Mouse (Mus musculus) heart, embryonic 12.5 days (tissue): ENCODE results near the gene Gna15. TPM values are rescaled to one million over a fixed set of nuclear protein-coding genes. Genes with fewer than 3 reads are reported as not detected.
A peak's percentile ranks its signal among the peaks of the same experiment; 100 is the strongest.

Experiments
- ATAC-seq: fragments of 200-750 bp; cut with Nextera tagmentation; 2 replicates; pipeline ENCODE4 v1.8.0; 2017; ENCODE audit warnings: moderate TSS enrichment, moderate library complexity; ENCODE audit not compliant: insufficient number of reproducible peaks, low FRiP score
- H3K27ac ChIP-seq: fragments of 300-500 bp; sonication (generic); 2 replicates; pipeline ENCODE4 v1.5.1; 2016; ENCODE audit warnings: mild to moderate bottlenecking, moderate library complexity; ENCODE audit not compliant: poor library complexity, severe bottlenecking
- H3K27me3 ChIP-seq: fragments of 300-500 bp; sonication (generic); replicated peaks from 2 replicates; pipeline ENCODE4 v1.6.1; 2016; ENCODE audit warnings: mild to moderate bottlenecking, moderate library complexity
- H3K36me3 ChIP-seq: fragments of 300-500 bp; sonication (generic); 2 replicates; pipeline ENCODE4 v1.6.1; 2016; ENCODE audit warnings: mild to moderate bottlenecking, moderate library complexity
- H3K4me1 ChIP-seq: fragments of 300-500 bp; sonication (generic); replicated peaks from 2 replicates; pipeline ENCODE4 v1.6.1; 2016; ENCODE audit warnings: mild to moderate bottlenecking
- H3K4me2 ChIP-seq: fragments of 300-500 bp; sonication (generic); 2 replicates; pipeline ENCODE4 v1.6.1; 2016; ENCODE audit warnings: mild to moderate bottlenecking, moderate library complexity
- H3K4me3 ChIP-seq: fragments of 300-500 bp; sonication (generic); 2 replicates; pipeline ENCODE4 v1.5.1; 2016; ENCODE audit warnings: mild to moderate bottlenecking
- H3K9ac ChIP-seq: fragments of 300-500 bp; sonication (generic); 2 replicates; pipeline ENCODE4 v1.6.1; 2016; ENCODE audit warnings: mild to moderate bottlenecking, moderate library complexity
- H3K9me3 ChIP-seq: fragments of 300-500 bp; sonication (generic); replicated peaks from 2 replicates; pipeline ENCODE4 v1.6.1; 2016; ENCODE audit warnings: mild to moderate bottlenecking, moderate library complexity
- WGBS: fragments of 180-500 bp; shearing (Covaris S2); methylation state at CpG from one replicate; pipeline ENCODE4 v1.1.7; 2016; 5-methylcytosine and 5-hydroxymethylcytosine counted together
- microRNA-seq: library from miRNA; unstranded; fragments of <30 nt; microRNA quantifications from one replicate; pipeline ENCODE4, GENCODE M21; 2017
- polyA plus RNA-seq: library from polyadenylated mRNA; unstranded; fragments of >200 nt; fragmentation: Nextera tagmentation; extraction: Ambion mirVana; gene quantifications from 2 replicates; pipeline ENCODE4 v1.2.1, GENCODE M21; 2016

Gna15 gene
- polyA plus RNA-seq, 1 experiment from 2014 or later: 1.9 TPM

GRCm38 (mm10) chr10:81455181-81455895, 68.7 kb downstream of the Gna15 start, which contains the start of gene Nfic:
Gene Nfic (minus strand): TSS chr10:81455635.
- 58% methylated on average over 28 of the region's 28 CpGs for WGBS
- Histone ChIP-seq H3K4me3 (no peak within 1 kb of the TSS), H3K9ac (no peak within 1 kb of the TSS), H3K27me3 (peaks cover 100% of the 10 kb centered on the region), H3K4me2 (no peak within 1 kb of the TSS), H3K27ac (no peak within 1 kb of the TSS), H3K4me1 (peaks cover 5% of the 10 kb centered on the region; the same call in 1 of the 2 replicates), H3K36me3 (no peaks in the 10 kb centered on the region), H3K9me3 (no peaks in the 10 kb centered on the region)
- no peak for ATAC-seq

GRCm38 (mm10) chr10:81454106-81454505, 69.9 kb downstream of the Gna15 start:
- no peak overlapping the region for H3K27ac ChIP-seq
- no peak for ATAC-seq
- no peaks in the 10 kb centered on the region for H3K9me3 ChIP-seq
- H3K9ac ChIP-seq: no peak overlapping the region
- H3K4me1 ChIP-seq: 0 out of 2 replicates have a peak, but pooled peaks cover 5% of the 10 kb centered on the region
- H3K4me2 ChIP-seq: no peak overlapping the region
- H3K36me3 ChIP-seq: no peaks in the 10 kb centered on the region
- 67% methylated on average over 2 of the region's 2 CpGs for WGBS
- H3K4me3 ChIP-seq: no peak overlapping the region
- H3K27me3 ChIP-seq: peaks cover 89% of the 10 kb centered on the region

- H3K27me3 ChIP-seq: peaks cover 85% of the 10 kb centered on the region
- 0 out of 2 replicates have a peak, but pooled peaks cover 5% of the 10 kb centered on the region for H3K4me1 ChIP-seq
- H3K4me2 ChIP-seq: peak overlapping the region; percentile 9; the same call in 1 of the 2 replicates
- H3K36me3 ChIP-seq: no peaks in the 10 kb centered on the region
- H3K27ac ChIP-seq: no peak overlapping the region
- H3K9ac ChIP-seq: no peak overlapping the region
- H3K9me3 ChIP-seq: no peaks in the 10 kb centered on the region
- no peak overlapping the region for H3K4me3 ChIP-seq
- WGBS: 3% methylated on average over 14 of the region's 14 CpGs
- ATAC-seq: no peak
Measured at GRCm38 (mm10) chr10:81452947-81453288, 71.1 kb downstream of the Gna15 start.

Small RNAs within 50 kb of the gene (microRNA-seq; reads per million reads assigned to microRNA genes)
- not detected for gene Gm25595

Other genes with a start within 250 kb of the Gna15 start
- 1.7 and 2.3 TPM in 2 replicates for gene Tjp3, start 232.6 kb downstream of the Gna15 start, polyA plus RNA-seq
- 41.1 and 43.4 TPM in 2 replicates for gene Pip5k1c, start 231.3 kb downstream of the Gna15 start, polyA plus RNA-seq
- gene Cactin, start 203.1 kb downstream of the Gna15 start, polyA plus RNA-seq: 37.3 and 40.3 TPM in 2 replicates
- 13.4 TPM in 2 replicates for gene Tbxa2r, start 195.5 kb downstream of the Gna15 start, polyA plus RNA-seq
- not detected in 2 replicates for gene Gipc3, start 181.0 kb downstream of the Gna15 start, polyA plus RNA-seq
- 107 and 109 TPM in 2 replicates for gene Hmg20b, start 173.7 kb downstream of the Gna15 start, polyA plus RNA-seq
- 13.0 and 13.4 TPM in 2 replicates for gene Mfsd12, start 166.7 kb downstream of the Gna15 start, polyA plus RNA-seq
- gene 4930404N11Rik, start 158.4 kb downstream of the Gna15 start, polyA plus RNA-seq: 0.82 and 0.91 TPM in 2 replicates
- gene Fzr1, start 145.7 kb downstream of the Gna15 start, polyA plus RNA-seq: 96.4 and 99.5 TPM in 2 replicates
- gene Dohh, start 139.8 kb downstream of the Gna15 start, polyA plus RNA-seq: 66.7 and 66.9 TPM in 2 replicates
- 1.9 and 2.2 TPM in 2 replicates for gene Gm48551, start 139.8 kb downstream of the Gna15 start, polyA plus RNA-seq
- gene Gm48552, start 135.2 kb downstream of the Gna15 start, polyA plus RNA-seq: 1.2 and 1.8 TPM in 2 replicates
- gene Smim24, start 131.2 kb downstream of the Gna15 start, polyA plus RNA-seq: 2.9 and 4.3 TPM in 2 replicates
- gene Nfic, start 68.6 kb downstream of the Gna15 start, polyA plus RNA-seq: 39.3 and 40.7 TPM in 2 replicates
- gene Celf5, start 41.5 kb downstream of the Gna15 start, polyA plus RNA-seq: 0.19 and 0.28 TPM in 2 replicates
- gene Ncln, start 27.8 kb downstream of the Gna15 start, polyA plus RNA-seq: 54.9 and 60.2 TPM in 2 replicates
- 0.42 and 0.52 TPM in 2 replicates for gene S1pr4, start 24.1 kb downstream of the Gna15 start, polyA plus RNA-seq
- gene Gna11, start 21.0 kb upstream of the Gna15 start, polyA plus RNA-seq: 58.4 and 66.2 TPM in 2 replicates
- gene Aes, start 35.3 kb upstream of the Gna15 start, polyA plus RNA-seq: 636 and 677 TPM in 2 replicates
- gene Tle2, start 50.3 kb upstream of the Gna15 start, polyA plus RNA-seq: 25.8 and 30.8 TPM in 2 replicates
- 27.2 and 27.4 TPM in 2 replicates for gene Tle6, start 76.8 kb upstream of the Gna15 start, polyA plus RNA-seq
- gene BC025920, start 82.0 kb upstream of the Gna15 start, polyA plus RNA-seq: 0.50 and 0.72 TPM in 2 replicates
- 25.4 and 25.6 TPM in 2 replicates for gene Sirt6, start 103.6 kb upstream of the Gna15 start, polyA plus RNA-seq
- 9.6 and 12.1 TPM in 2 replicates for gene Ankrd24, start 104.3 kb upstream of the Gna15 start, polyA plus RNA-seq
- gene Gm10778, start 124.8 kb upstream of the Gna15 start, polyA plus RNA-seq: 3.3 and 3.5 TPM in 2 replicates
- 10.3 and 11.5 TPM in 2 replicates for gene Zfp433, start 180.6 kb upstream of the Gna15 start, polyA plus RNA-seq
- gene Gm3055, start 246.9 kb upstream of the Gna15 start, polyA plus RNA-seq: 3.9 and 4.5 TPM in 2 replicates